Mouse (Mus musculus) heart, postnatal 25 days (tissue): Measurements from ENCODE around the gene Dhx37. TPM values are rescaled to one million over a fixed set of nuclear protein-coding genes. Genes with fewer than 3 reads are reported as not detected.

ENCODE experiments used
- DNase-seq: peaks from one replicate; pipeline ENCODE4 v3.0.0; 2022; ENCODE audit warnings: low spot score
- intact Hi-C: fragments of 180-260 bp; cut with DNase I; formaldehyde crosslinking; loops from one replicate; pipeline ENCODE4 v1.15.1; 2025
- total RNA-seq, 2 experiments: library from RNA; stranded (reverse); gene quantifications; 2 replicates each; pipeline ENCODE4 v1.2.3; 2021

The Dhx37 gene
- total RNA-seq, 2 experiments from 2014 or later = 10.2 to 10.6 TPM

DNA sequence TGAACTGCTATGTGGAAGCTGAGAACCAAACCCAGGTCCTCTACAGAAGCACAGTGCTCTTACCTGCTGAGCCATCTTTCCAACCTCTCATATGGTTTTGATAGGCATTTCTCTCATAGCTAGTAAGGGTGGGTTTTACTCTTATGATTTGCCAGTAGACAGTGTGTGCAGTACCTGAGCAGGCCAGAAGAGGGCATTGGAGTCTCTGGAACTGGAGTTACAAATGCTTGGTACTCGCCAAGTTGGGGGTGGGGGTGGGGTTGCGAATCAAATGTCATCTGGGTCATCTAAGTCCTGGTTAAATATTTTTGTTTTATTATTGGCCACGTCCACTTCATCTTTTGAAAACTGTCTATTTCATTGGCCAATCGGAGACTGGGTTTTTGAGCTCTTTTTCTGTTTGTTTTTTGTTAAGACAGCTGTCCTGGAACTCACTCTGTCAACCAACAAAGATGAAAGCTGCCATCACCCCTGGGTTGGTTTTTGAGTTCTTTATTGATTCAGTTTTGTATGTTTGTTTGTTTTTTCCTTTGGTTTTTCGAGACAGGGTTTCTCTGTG lies 21.9 kb downstream of the Dhx37 start:
- intact Hi-C loops = loop anchor here (5.0 kb wide), 2 partner anchors 50 to 75 kb away; no protein-coding TSS in a partner anchor
- no peak for DNase-seq

DNA sequence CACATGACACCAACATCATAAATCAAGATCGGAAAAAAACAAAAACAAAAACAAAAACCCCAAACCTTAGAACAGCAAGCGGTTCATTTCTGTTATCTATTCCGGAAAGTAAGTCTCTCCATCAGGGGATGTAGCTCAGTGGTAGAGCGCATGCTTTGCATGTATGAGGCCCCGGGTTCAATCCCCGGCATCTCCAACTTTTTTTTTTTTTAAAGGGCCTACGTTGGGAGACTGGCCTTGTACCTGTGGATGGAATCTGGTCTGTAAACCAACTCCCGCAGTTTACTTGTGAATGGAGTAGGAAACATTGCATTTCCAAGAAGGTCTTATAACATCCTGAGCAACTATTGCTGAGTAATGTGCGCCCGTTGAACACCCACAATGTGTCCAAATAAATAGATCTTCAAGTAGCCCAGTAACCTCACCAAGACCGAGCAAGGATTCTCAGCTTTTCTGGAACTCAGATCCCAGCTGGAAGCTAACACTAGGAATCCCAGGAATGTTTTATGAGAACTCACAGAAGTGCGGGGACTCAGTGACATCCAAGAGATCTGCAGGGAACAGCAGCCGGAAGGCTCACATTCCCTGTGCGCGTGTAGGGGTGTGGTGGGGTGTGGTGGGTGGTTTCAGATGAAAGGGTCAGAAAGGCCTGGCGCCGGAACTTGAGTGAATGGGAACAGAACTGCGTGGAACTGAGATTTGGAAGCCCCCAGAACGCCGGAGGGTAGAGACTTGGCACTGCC lies 24.4 kb downstream of the Dhx37 start:
- DNase-seq = no peak
- intact Hi-C loops = loop anchor here (5.0 kb wide), 2 partner anchors 53 to 78 kb away; no protein-coding TSS in a partner anchor

GRCm38 (mm10) chr5:125408842-125409241 lies 25.1 kb downstream of the Dhx37 start:
- intact Hi-C loops = no loop called here
- peak; percentile 51 for DNase-seq

GRCm38 (mm10) chr5:125407910-125408575 lies 25.9 kb downstream of the Dhx37 start:
- intact Hi-C loops = no loop called here
- no peak for DNase-seq

GRCm38 (mm10) chr5:125407020-125407830 lies 26.7 kb downstream of the Dhx37 start:
- DNase-seq = no peak

DNA sequence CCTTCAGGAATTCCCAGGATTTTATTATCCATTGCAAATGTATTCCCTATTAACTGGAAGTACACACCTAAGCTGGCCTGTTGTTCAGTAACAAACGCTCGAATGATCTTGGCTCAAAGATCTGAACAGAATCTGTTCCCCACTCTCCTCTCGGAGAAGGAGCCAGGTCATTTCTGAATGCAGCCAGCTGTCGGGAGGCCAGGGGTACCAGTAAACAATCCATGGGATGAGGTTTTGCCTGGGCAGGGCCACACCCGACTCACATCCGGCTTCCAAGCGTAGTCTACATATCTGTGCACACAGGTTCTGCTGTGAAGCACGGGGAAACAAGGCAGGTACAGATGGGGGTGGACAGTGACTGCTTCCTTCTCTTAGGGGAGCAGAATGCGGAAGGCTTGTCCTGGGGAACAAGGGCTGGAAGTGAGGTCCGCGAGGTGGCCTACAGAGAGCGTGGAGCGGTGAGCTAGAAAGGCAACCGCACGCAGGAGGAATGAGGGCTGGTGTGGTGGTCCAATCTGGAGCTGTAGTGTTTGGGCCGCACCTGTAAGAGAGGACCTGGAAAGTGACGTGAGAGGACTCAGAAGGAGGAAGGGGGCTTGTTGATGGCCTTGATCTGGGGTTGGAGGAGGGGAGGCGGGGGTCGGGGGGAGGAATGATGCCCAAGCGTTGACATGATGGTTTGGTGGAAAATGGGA lies 27.5 kb downstream of the Dhx37 start:
- peak; percentile 57 for DNase-seq
- intact Hi-C loops = no loop called here

More at GRCm38 (mm10) chr5:125407020-125407830, 26.7 kb downstream of the Dhx37 start:
- intact Hi-C loops = no loop called here

DNA sequence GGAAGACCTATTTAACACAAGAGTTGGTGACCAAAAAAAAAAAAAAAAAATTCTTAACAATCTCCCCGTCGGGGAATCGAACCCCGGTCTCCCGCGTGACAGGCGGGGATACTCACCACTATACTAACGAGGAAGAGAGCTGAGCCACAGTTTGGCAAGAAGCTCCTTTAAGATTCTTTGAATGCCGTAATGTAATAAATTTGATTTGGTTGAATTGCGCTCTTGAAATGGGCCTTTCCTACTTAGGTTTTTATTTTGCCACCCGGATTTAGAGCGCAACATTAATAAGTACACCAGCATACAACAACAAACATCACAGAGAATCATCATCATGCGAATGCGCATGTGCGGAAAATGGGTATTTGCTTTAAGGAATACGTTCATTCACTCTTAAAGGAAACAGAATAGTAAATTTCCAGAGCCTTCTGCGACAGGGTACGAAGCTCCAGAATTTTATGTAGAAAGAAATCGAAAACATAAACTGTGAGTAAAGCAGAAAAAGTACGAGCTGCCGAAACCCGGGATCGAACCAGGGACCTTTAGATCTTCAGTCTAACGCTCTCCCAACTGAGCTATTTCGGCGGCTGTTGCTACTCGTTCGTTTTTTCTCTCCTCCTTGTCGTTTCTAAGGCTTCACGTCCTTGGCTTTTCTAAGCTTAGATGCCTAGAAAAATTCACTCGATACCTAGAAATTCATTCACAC lies 28.2 kb downstream of the Dhx37 start:
- intact Hi-C loops = no loop called here
- peak; percentile 65 for DNase-seq

GRCm38 (mm10) chr5:125404903-125405545 lies 28.9 kb downstream of the Dhx37 start:
- intact Hi-C loops = no loop called here

DNA sequence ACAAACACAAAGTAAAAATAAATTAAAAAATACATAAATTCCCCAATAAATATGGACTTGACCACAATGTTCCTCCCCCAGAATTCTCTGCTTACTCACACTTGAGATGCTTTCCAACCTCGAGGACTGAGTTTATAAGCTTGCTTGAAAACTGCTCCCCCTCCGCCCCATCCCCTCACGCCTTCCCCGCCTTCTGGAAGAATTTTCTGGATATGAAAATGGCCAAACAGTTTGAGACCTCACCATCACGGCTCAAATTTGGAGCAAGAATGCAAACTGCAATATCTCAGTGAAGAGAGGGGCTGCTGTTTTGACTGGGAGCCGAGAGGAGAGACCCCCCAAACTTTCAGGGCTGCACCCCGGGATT lies 29.4 kb downstream of the Dhx37 start:
- intact Hi-C loops = no loop called here
- DNase-seq = no peak

More at GRCm38 (mm10) chr5:125404903-125405545, 28.9 kb downstream of the Dhx37 start:
- peak; percentile 31 for DNase-seq

- intact Hi-C loops = no loop called here
- DNase-seq = no peak
Measured at GRCm38 (mm10) chr5:125403481-125404465, 30.1 kb downstream of the Dhx37 start.

- intact Hi-C loops = no loop called here
- DNase-seq = no peak
Measured at GRCm38 (mm10) chr5:125402991-125403390, 30.9 kb downstream of the Dhx37 start.

DNA sequence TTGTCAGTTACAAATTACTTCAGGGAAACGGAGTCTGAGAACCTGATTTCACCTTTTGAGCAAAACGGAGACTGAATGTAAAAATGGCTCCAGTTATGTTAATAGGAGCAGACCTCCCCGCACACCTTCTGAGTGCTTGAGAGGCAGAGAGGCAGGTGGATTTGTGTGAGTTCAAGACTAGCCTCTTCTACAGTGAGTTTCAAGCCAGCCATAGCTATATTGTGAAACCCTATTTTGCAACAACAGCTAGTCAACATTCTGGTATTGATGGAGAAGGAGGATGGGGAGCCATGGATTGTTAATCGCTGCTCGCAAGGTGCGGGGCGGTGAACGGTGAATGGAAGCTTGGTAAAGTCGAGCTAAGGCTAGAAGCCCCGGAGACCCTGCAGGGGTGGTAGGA lies 31.4 kb downstream of the Dhx37 start:
- intact Hi-C loops = no loop called here
- no peak for DNase-seq

DNA sequence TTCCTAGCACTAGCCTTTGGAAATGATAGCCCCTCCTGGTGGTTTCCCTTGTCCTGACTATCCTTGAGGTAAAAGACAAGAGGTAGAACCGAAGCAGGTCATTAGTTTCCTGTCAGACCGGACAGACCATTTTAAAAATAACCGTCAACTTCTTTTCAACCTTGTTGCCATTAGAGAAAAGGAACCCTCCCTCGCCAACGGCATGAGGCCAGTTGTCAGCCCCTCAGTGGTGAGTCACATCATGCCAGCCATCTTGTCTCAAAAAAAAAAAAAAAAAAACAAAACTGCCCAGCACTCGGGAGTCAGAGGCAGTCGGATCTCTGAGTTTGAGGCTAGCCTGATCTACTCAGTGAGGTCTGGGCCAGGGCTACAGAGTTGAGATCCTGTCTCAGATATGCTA lies 33.0 kb downstream of the Dhx37 start:
- intact Hi-C loops = no loop called here
- no peak for DNase-seq

- DNase-seq = no peak
- intact Hi-C loops = no loop called here
Measured at GRCm38 (mm10) chr5:125395008-125395407, 38.9 kb downstream of the Dhx37 start.

GRCm38 (mm10) chr5:125393622-125394603 lies 40.0 kb downstream of the Dhx37 start:
- intact Hi-C loops = no loop called here
- peak; percentile 70 for DNase-seq

DNA sequence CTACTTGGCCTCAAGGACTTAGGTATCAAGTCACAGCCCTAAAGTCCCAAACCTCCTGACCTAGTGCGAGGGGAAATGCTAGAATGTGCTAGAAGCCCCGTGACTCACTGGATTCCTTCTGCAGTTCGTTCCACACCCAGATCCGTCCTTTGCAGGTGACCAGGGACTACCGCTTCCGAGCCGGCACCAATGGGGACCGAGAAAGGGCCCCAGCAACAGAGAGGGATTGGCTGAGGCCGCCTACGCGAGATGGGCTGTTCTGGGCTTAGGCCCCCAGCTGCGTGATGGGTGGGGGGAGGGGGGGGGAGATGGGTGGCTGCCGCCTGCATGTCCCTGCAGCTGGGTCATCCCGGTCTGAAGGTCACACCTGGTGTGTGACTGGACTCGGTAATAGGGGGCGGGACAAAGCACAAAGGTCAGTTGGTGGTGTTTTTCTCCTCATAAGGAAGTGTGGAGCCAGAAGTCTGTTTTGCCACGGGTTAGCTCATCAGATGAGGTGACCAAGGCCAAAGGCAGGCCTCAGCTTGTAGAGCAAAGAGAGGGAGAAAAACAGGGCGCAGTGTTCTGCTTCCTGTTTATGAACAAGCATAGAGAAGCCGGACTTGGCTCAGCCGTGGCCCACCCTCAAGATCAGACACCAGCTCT lies 40.8 kb downstream of the Dhx37 start:
- intact Hi-C loops = no loop called here
- DNase-seq = peak; percentile 95
